Mouse (Mus musculus) erythroblast, embryonic 14.5 days (primary cell): Measurements from ENCODE around the gene Mark1.

Experiments
- GATA1 ChIP-seq: IDR thresholded peaks from 2 replicates; pipeline ENCODE4 v1.6.1; 2012; ENCODE audit warnings: low read length, inconsistent platforms, mixed read lengths
- TAL1 ChIP-seq: IDR thresholded peaks from 3 replicates; pipeline ENCODE4 v1.6.1; 2012; ENCODE audit warnings: low read length, inconsistent platforms, mixed read lengths

- TF ChIP-seq GATA1 (no peak), TAL1 (no peak)
Measured at GRCm38 (mm10) chr1:184918227-184918888, 81.0 kb downstream of the Mark1 start.
